Mouse (Mus musculus): ENCODE measurements around the gene Gtpbp3. TPM values are rescaled to one million over a fixed set of nuclear protein-coding genes. Genes with fewer than 3 reads are reported as not detected.

The Gtpbp3 gene
- polyA plus RNA-seq, 1 experiment from 2014 or later: 5.2 TPM

DNA sequence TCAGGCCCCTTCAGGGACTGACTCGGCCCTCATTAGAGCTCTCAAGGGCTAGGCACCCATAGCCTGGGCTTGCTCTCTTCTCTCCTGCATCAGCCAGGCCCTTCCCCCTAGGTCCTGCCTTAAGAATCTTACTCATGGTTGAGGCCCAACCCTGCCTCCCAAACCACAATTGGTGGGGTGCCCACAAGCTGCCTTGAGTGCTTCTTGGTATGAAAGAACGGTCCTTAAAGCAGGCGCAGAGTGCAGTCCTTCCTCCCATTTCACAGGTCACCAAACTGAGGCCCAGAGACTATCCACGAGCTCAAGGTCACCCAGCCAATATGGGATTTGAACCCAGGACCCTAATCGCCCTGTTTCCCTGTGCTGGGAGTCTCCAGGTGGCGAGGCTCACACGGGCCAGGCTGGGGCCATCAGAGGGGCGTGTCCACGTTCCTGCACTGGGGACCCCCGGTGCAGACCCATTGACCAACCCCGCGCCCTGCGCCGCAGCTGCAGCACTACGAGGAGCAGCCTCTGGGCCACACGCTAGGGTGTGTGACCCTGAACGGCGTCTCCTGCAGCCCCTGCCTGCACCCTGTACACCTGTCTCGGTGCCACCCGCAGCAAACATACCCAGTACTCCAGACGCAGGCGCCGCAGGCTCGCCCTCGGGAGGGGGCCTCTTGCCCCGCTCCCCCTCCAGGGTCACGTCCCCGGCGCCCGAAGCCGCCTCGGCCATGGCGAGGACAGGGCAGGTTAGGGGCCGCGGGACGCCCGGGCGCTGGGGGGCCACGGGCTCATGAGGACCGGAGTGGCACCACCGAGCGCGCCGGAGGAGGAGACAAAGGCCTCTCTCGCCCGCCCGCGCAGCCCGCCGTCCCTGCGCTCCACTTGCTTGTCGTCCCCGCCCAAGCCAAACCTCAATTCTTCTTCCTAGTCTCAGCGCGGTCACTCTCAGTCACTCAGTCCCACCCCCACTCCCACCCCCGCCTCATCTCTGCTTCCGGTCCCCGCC is 2.5 kb upstream of the Gtpbp3 start, which contains the start of gene Ano8:
Ano8 (minus strand) TSS at position 822 of the 994 bp plus-strand sequence.
- no peaks in the 10 kb centered on the region for H3K27me3 ChIP-seq (ENCODE audit: control insufficient read depth, insufficient read depth, low read length)
- ATAC-seq (ENCODE audit: low FRiP score, low TSS enrichment) (peak; percentile 77), DNase-seq (peak; percentile 93)
- peaks cover 40% of the 10 kb centered on the region for H3K36me3 ChIP-seq (ENCODE audit: control insufficient read depth, insufficient read depth, low read length)
- peak within 1 kb of the TSS; percentile 94 for H3K4me3 ChIP-seq (replicated peaks; ENCODE audit: low read depth, low read length)
- 5% methylated on average over 58 of the region's 58 CpGs for WGBS
- H3K4me1 ChIP-seq (ENCODE audit: control insufficient read depth, insufficient read depth, low read length): peaks cover 30% of the 10 kb centered on the region
- peak within 1 kb of the TSS; percentile 98 for H3K9ac ChIP-seq (replicated peaks; ENCODE audit: low read length)
- H3K9me3 ChIP-seq (ENCODE audit: control insufficient read depth, low read length): no peaks in the 10 kb centered on the region
- peak within 1 kb of the TSS; percentile 80 for H3K4me2 ChIP-seq (ENCODE audit: low read length)
- peak within 1 kb of the TSS; percentile 85 for H3K27ac ChIP-seq (replicated peaks; ENCODE audit: low read depth, low read length)

DNA sequence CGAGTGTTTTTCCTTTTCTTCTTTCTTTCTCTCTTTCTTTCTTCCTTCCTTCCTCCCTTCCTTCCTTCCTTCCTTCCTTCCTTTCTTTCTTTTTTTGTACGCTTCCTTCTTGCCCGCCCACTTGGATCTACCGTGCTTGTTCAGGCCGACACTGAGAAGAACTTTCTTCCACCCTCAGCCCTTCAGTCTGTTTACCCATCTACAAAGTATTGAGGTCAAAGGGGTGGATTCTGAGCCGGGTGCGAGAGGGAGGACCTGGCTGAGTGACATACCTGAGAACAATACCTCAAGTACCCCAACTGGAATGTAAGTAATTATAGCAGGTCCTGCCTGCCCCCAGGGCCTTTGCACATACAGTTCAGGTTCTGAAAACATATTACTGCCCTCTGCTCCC is 1.8 kb upstream of the Gtpbp3 start:
- DNase-seq: no peak
- Histone ChIP-seq H3K9me3 (ENCODE audit: control insufficient read depth, low read length) (no peaks in the 10 kb centered on the region), H3K4me2 (ENCODE audit: low read length) (peak overlapping the region; percentile 80), H3K4me3 (replicated peaks; ENCODE audit: low read depth, low read length) (peak overlapping the region; percentile 94), H3K27me3 (ENCODE audit: control insufficient read depth, insufficient read depth, low read length) (no peaks in the 10 kb centered on the region), H3K9ac (replicated peaks; ENCODE audit: low read length) (peak overlapping the region; percentile 98; the same call in 1 of the 2 replicates), H3K27ac (replicated peaks; ENCODE audit: low read depth, low read length) (peak overlapping the region; percentile 85), H3K36me3 (ENCODE audit: control insufficient read depth, insufficient read depth, low read length) (peaks cover 38% of the 10 kb centered on the region), H3K4me1 (ENCODE audit: control insufficient read depth, insufficient read depth, low read length) (peaks cover 30% of the 10 kb centered on the region)
- WGBS: 17% methylated on average over 7 of the region's 7 CpGs
- ATAC-seq (ENCODE audit: low FRiP score, low TSS enrichment): no peak

DNA sequence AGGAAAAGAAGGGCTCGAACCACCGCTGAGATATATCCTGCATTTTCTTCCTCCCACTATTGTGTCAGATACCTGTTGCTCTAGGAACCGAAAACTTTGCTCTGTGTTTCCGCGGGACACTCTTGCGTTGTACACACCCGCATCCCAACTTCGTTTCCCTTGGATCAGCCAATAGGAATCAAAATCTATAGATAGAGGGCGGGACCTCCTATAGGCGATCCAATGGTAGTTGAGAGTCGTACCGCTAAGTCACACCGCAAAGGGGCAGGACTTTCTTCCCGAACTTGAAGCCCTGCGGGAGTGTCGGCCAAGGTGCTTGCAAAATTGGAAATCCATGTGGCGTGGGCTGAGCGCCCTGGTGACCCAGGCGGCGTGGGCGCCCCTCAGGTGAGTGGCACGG is 551 bp downstream of the Gtpbp3 start:
- Histone ChIP-seq H3K4me2 (ENCODE audit: low read length) (peak overlapping the region; percentile 99), H3K9me3 (ENCODE audit: control insufficient read depth, low read length) (no peaks in the 10 kb centered on the region), H3K4me3 (replicated peaks; ENCODE audit: low read depth, low read length) (peak overlapping the region; percentile 74), H3K4me1 (ENCODE audit: control insufficient read depth, insufficient read depth, low read length) (peaks cover 28% of the 10 kb centered on the region), H3K27ac (replicated peaks; ENCODE audit: low read depth, low read length) (no peak overlapping the region), H3K9ac (replicated peaks; ENCODE audit: low read length) (peak overlapping the region; percentile 68), H3K36me3 (ENCODE audit: control insufficient read depth, insufficient read depth, low read length) (peaks cover 37% of the 10 kb centered on the region), H3K27me3 (ENCODE audit: control insufficient read depth, insufficient read depth, low read length) (no peaks in the 10 kb centered on the region)
- WGBS: under 1% methylated on average over 22 of the region's 22 CpGs
- DNase-seq (peak; percentile 96), ATAC-seq (ENCODE audit: low FRiP score, low TSS enrichment) (peak; percentile 86)

DNA sequence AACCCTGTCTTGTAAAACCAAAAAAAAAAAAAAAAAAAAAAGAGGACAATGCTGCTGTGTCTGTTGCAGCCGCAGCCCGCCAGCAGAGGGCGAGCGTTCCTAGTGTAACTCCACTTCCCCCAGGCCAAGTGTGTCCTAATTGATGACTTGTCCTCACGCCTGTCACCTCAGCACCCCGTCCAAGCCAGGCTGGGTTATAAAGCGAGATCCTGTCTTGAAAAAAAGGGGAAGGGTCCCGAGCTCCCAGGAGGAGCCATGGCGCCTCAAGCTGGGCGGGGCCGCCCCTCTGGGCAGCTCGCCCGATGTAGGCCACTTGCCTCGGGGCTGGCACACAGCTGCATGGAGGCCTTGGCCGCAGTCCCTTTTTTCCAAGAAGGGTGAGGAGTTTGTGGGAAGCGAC is 7.1 kb downstream of the Gtpbp3 start:
- no peak overlapping the region for H3K9ac ChIP-seq (replicated peaks; ENCODE audit: low read length)
- peak; percentile 76 for ATAC-seq (ENCODE audit: low FRiP score, low TSS enrichment)
- 31% methylated on average over 16 of the region's 16 CpGs for WGBS
- H3K36me3 ChIP-seq (ENCODE audit: control insufficient read depth, insufficient read depth, low read length): peaks cover 25% of the 10 kb centered on the region
- DNase-seq: peak; percentile 90
- H3K27ac ChIP-seq (replicated peaks; ENCODE audit: low read depth, low read length): no peak overlapping the region
- H3K27me3 ChIP-seq (ENCODE audit: control insufficient read depth, insufficient read depth, low read length): no peaks in the 10 kb centered on the region
- H3K4me2 ChIP-seq (ENCODE audit: low read length): no peak overlapping the region
- no peaks in the 10 kb centered on the region for H3K4me1 ChIP-seq (ENCODE audit: control insufficient read depth, insufficient read depth, low read length)
- H3K4me3 ChIP-seq (replicated peaks; ENCODE audit: low read depth, low read length): no peak overlapping the region
- H3K9me3 ChIP-seq (ENCODE audit: control insufficient read depth, low read length): no peaks in the 10 kb centered on the region

DNA sequence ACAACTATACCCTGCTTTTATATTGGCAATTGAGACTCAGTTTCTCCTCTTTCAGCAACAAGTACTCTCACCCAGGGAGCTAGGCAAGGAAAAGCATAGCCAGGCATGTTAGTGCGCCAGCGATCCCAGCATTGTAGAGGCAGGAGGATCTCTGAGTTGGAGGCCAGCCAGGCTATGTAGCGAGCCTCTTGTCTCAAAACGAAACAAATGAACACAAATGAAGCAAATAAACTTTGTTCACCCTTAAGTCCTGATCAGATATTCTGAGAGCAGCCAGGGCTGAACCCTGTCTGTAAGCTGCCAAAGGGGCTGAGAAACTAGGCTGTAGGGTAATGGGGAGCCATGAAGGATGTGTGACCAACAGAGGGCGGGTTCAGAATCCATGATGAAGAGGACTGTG is 7.9 kb downstream of the Gtpbp3 start:
- ATAC-seq (ENCODE audit: low FRiP score, low TSS enrichment) (no peak), DNase-seq (no peak)
- no peaks in the 10 kb centered on the region for H3K9me3 ChIP-seq (ENCODE audit: control insufficient read depth, low read length)
- H3K4me3 ChIP-seq (replicated peaks; ENCODE audit: low read depth, low read length): no peak overlapping the region
- no peak overlapping the region for H3K4me2 ChIP-seq (ENCODE audit: low read length)
- H3K27me3 ChIP-seq (ENCODE audit: control insufficient read depth, insufficient read depth, low read length): no peaks in the 10 kb centered on the region
- H3K36me3 ChIP-seq (ENCODE audit: control insufficient read depth, insufficient read depth, low read length): peaks cover 25% of the 10 kb centered on the region
- H3K9ac ChIP-seq (replicated peaks; ENCODE audit: low read length): no peak overlapping the region
- no peaks in the 10 kb centered on the region for H3K4me1 ChIP-seq (ENCODE audit: control insufficient read depth, insufficient read depth, low read length)
- WGBS: 90% methylated on average over 5 of the region's 5 CpGs
- H3K27ac ChIP-seq (replicated peaks; ENCODE audit: low read depth, low read length): no peak overlapping the region

DNA sequence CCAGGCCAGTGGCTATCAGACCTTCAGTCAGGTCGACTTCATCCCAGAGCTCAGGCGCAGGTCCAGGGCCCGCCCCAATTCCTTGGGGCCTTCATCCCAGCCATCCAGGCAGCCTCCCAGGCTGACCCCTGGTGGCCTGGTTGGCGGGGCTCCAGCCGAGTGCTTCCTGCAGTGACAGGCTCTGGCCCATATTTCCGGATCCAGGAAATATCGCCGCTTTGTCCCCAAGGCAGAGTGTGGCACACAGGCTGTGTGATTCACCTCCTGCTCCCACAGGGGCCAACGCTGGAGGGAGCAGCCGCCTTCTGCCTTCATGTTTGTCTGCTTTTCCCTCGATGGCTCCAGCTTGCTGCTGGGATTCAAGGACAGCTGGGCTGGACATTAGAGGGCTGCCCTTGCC is 8.6 kb downstream of the Gtpbp3 start:
- H3K36me3 ChIP-seq (ENCODE audit: control insufficient read depth, insufficient read depth, low read length): peaks cover 18% of the 10 kb centered on the region
- H3K4me2 ChIP-seq (ENCODE audit: low read length): no peak overlapping the region
- no peak overlapping the region for H3K27ac ChIP-seq (replicated peaks; ENCODE audit: low read depth, low read length)
- H3K4me3 ChIP-seq (replicated peaks; ENCODE audit: low read depth, low read length): no peak overlapping the region
- H3K9ac ChIP-seq (replicated peaks; ENCODE audit: low read length): no peak overlapping the region
- DNase-seq (no peak), ATAC-seq (ENCODE audit: low FRiP score, low TSS enrichment) (no peak)
- H3K4me1 ChIP-seq (ENCODE audit: control insufficient read depth, insufficient read depth, low read length): no peaks in the 10 kb centered on the region
- 64% methylated on average over 11 of the region's 11 CpGs for WGBS
- H3K27me3 ChIP-seq (ENCODE audit: control insufficient read depth, insufficient read depth, low read length): no peaks in the 10 kb centered on the region
- H3K9me3 ChIP-seq (ENCODE audit: control insufficient read depth, low read length): no peaks in the 10 kb centered on the region

DNA sequence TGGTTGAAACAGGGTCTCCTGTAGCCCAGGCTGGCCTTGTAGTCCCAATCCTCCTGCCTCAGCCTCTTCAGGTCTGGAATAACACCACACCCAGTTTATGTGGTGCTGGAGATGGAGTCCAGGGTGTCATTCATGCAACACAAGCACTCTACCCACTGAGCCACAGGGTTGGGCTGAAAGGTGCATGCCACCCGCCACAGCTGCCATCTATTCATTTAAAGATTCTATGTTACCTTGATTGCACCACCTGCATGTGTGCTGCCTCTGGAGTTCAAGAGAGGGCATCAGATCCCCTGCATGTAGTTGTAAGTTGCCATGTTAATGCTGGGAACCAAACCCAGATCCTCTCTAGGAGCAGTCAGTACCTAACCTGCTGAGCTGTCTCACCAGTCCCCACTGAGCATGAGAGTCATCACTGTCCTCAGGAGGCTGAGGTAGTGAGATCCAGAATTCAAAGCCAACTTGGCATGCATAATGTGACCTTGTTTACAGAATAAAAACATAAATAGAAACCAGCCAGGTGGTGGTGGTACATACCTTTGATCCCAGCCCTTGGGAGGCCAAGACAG is 9.3 kb downstream of the Gtpbp3 start:
- Histone ChIP-seq H3K36me3 (ENCODE audit: control insufficient read depth, insufficient read depth, low read length) (peaks cover 11% of the 10 kb centered on the region), H3K27ac (replicated peaks; ENCODE audit: low read depth, low read length) (no peak overlapping the region), H3K4me1 (ENCODE audit: control insufficient read depth, insufficient read depth, low read length) (no peaks in the 10 kb centered on the region), H3K9ac (replicated peaks; ENCODE audit: low read length) (no peak overlapping the region; the same call in 1 of the 2 replicates), H3K27me3 (ENCODE audit: control insufficient read depth, insufficient read depth, low read length) (no peaks in the 10 kb centered on the region), H3K4me2 (ENCODE audit: low read length) (no peak overlapping the region), H3K9me3 (ENCODE audit: control insufficient read depth, low read length) (no peaks in the 10 kb centered on the region), H3K4me3 (replicated peaks; ENCODE audit: low read depth, low read length) (no peak overlapping the region)
- 83% methylated on average over 1 of the region's 1 CpGs for WGBS
- DNase-seq (no peak), ATAC-seq (ENCODE audit: low FRiP score, low TSS enrichment) (no peak)

DNA sequence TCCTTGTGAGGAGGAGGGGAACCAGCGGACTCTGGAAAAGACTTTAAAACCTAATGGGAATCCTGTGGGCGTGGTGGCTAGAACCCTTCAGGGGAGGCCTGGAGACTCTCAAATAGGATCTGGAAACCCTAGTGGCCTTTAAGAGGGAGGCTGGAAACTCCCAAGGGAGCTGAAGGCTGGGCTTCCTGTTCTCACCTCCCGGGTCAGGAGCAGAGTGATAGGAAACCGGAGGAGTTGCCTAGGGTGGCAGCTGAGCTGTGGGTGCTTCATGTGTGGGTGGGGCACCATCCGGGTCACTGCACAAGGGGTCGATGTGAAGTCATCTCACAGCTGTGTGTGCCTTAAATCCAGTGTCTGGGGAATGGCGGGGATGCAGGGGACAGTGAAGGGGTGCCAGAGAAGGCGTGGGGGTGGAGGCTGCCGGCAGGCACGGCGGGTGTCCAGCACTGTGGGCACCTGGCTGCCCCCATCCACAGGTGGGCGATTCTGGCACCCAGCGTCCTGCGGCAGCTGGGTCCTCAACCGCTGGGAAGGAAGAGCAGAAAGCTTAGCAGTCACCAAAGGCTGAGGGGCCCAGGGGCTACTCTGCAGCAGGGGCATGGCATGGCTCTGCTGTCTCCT is 10.1 kb downstream of the Gtpbp3 start:
- H3K9ac ChIP-seq (replicated peaks; ENCODE audit: low read length): no peak overlapping the region
- WGBS: 28% methylated on average over 15 of the region's 15 CpGs

More for the DNA sequence above, 10.1 kb downstream of the Gtpbp3 start:
- peaks cover 4% of the 10 kb centered on the region; the same call in 1 of the 2 replicates for H3K36me3 ChIP-seq (ENCODE audit: control insufficient read depth, insufficient read depth, low read length)
- no peaks in the 10 kb centered on the region for H3K27me3 ChIP-seq (ENCODE audit: control insufficient read depth, insufficient read depth, low read length)
- H3K4me1 ChIP-seq (ENCODE audit: control insufficient read depth, insufficient read depth, low read length): no peaks in the 10 kb centered on the region
- ATAC-seq (ENCODE audit: low FRiP score, low TSS enrichment) (no peak), DNase-seq (no peak)
- H3K27ac ChIP-seq (replicated peaks; ENCODE audit: low read depth, low read length): no peak overlapping the region
- H3K9me3 ChIP-seq (ENCODE audit: control insufficient read depth, low read length): no peaks in the 10 kb centered on the region
- H3K4me3 ChIP-seq (replicated peaks; ENCODE audit: low read depth, low read length): no peak overlapping the region
- no peak overlapping the region for H3K4me2 ChIP-seq (ENCODE audit: low read length)
